Mouse (Mus musculus) midbrain, embryonic 14.5 days (tissue): ENCODE data around the gene Map2k6. TPM values are rescaled to one million over a fixed set of nuclear protein-coding genes. Genes with fewer than 3 reads are reported as not detected.
A peak's percentile ranks its signal among the peaks of the same experiment; 100 is the strongest.

Source experiments
- ATAC-seq: fragments of 200-750 bp; cut with Nextera tagmentation; 2 replicates; pipeline ENCODE4 v1.8.0; 2017; ENCODE audit warnings: moderate number of reproducible peaks, moderate library complexity; ENCODE audit not compliant: low FRiP score, low TSS enrichment
- DNase-seq: peaks from one replicate; pipeline ENCODE4 v3.0.0-alpha.2; 2015
- H3K27ac ChIP-seq: fragments of 300-500 bp; sonication (generic); replicated peaks from 2 replicates; pipeline ENCODE4 v1.5.1; 2014; ENCODE audit warnings: mild to moderate bottlenecking, low read depth, low read length, moderate library complexity
- H3K27me3 ChIP-seq: fragments of 300-500 bp; sonication (generic); 2 replicates; pipeline ENCODE4 v1.6.1; 2014; ENCODE audit warnings: low read length, control low read depth, mixed read lengths; ENCODE audit not compliant: control insufficient read depth, insufficient read depth
- H3K36me3 ChIP-seq: fragments of 300-500 bp; sonication (generic); 2 replicates; pipeline ENCODE4 v1.6.1; 2014; ENCODE audit warnings: low read length, control low read depth; ENCODE audit not compliant: control insufficient read depth, insufficient read depth
- H3K4me1 ChIP-seq: fragments of 300-500 bp; sonication (generic); 2 replicates; pipeline ENCODE4 v1.6.1; 2014; ENCODE audit warnings: mild to moderate bottlenecking, antibody characterized with exemption, low read length, control low read depth; ENCODE audit not compliant: control insufficient read depth, insufficient read depth
- H3K4me2 ChIP-seq: fragments of 300-500 bp; sonication (generic); 2 replicates; pipeline ENCODE4 v1.6.1; 2014; ENCODE audit warnings: mild to moderate bottlenecking, low read length, moderate library complexity
- H3K4me3 ChIP-seq: fragments of 300-500 bp; sonication (generic); replicated peaks from 2 replicates; pipeline ENCODE4 v1.5.1; 2014; ENCODE audit warnings: low read depth, low read length
- H3K9ac ChIP-seq: fragments of 300-500 bp; sonication (generic); replicated peaks from 2 replicates; pipeline ENCODE4 v1.6.1; 2014; ENCODE audit warnings: mild to moderate bottlenecking, low read length, moderate library complexity
- H3K9me3 ChIP-seq: fragments of 300-500 bp; sonication (generic); 2 replicates; pipeline ENCODE4 v1.6.1; 2016; ENCODE audit warnings: low read length, control low read depth, mixed read lengths; ENCODE audit not compliant: control insufficient read depth
- WGBS: fragments of 180-500 bp; shearing (Covaris S2); extraction: QIAGEN DNeasy Blood & Tissue Kit; methylation state at CpG from one replicate; pipeline ENCODE4 v1.1.7; 2014; 5-methylcytosine and 5-hydroxymethylcytosine counted together
- polyA plus RNA-seq: library from polyadenylated mRNA; unstranded; fragments of >200 nt; fragmentation: Nextera tagmentation; extraction: Ambion mirVana; gene quantifications from 2 replicates; pipeline ENCODE4 v1.2.1, GENCODE M21; 2014

Map2k6 gene
- polyA plus RNA-seq, 1 experiment from 2014 or later: 26.2 TPM

GRCm38 (mm10) chr11:110438135-110438534, 39.2 kb downstream of the Map2k6 start:
- WGBS: 90% methylated on average over 3 of the region's 3 CpGs
- no peak for ATAC-seq

DNA sequence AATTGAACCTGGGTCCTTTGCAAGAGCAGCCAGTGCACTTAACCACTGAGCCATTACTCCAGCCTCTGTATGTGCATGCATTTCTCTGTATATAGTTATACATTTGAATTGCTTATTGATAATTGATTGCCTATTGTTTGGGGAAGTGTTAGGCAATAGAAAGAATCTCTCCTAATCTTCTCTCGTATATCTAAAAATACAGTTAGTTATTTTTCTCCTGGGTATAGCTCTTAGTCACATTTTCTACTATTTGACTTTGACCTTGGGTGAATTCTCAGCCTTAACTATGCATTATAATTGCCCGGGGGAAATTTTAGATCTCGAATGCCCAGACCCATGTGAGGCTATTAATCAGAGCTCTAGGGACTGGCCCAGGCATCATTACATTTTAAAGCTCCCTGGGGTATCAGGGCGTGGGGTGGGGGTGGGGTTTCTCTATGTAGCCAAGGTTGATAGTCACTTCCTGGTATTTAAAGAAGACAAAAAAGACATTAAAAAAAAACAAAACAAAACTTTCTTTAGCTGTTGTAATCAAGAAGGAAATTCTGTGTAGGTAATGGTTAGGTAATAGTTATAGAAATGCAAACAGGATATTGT, 39.9 kb downstream of the Map2k6 start:
- ATAC-seq: no peak
- 0 out of 2 replicates have a peak, but pooled peaks cover 4% of the 10 kb centered on the region for H3K4me1 ChIP-seq
- no peak overlapping the region for H3K9ac ChIP-seq
- H3K27me3 ChIP-seq: no peaks in the 10 kb centered on the region
- no peaks in the 10 kb centered on the region for H3K9me3 ChIP-seq
- H3K27ac ChIP-seq: no peak overlapping the region
- H3K4me3 ChIP-seq: no peak overlapping the region
- H3K4me2 ChIP-seq: no peak overlapping the region
- no peak for DNase-seq
- WGBS: 66% methylated on average over 4 of the region's 4 CpGs
- H3K36me3 ChIP-seq: no peaks in the 10 kb centered on the region

More at GRCm38 (mm10) chr11:110438135-110438534, 39.2 kb downstream of the Map2k6 start:
- Histone ChIP-seq H3K27me3 (no peaks in the 10 kb centered on the region), H3K4me1 (0 out of 2 replicates have a peak, but pooled peaks cover 4% of the 10 kb centered on the region), H3K4me2 (no peak overlapping the region), H3K9ac (no peak overlapping the region), H3K36me3 (no peaks in the 10 kb centered on the region), H3K4me3 (no peak overlapping the region), H3K27ac (no peak overlapping the region), H3K9me3 (no peaks in the 10 kb centered on the region)
- DNase-seq: no peak

DNA sequence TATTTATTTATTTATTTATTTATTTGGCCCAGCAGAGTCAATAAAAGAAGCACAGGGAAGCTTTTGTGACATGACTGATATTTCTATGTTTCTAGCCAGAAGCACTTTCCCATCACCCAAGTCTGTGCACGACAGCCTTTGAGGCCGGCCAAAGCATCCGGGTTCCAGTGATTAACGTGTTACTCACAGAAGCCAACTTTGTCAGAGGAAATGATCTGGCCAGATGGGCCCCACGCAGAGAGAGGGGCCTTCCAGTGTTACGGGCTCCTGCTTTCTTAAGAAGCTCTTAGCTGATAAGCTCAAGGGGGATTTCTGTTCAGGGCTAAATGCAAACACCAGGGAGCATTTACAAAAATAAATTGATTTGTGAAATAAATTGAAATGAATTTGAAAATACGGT, 40.4 kb downstream of the Map2k6 start:
- ATAC-seq (no peak), DNase-seq (no peak)
- Histone ChIP-seq H3K4me3 (no peak overlapping the region), H3K27ac (no peak overlapping the region), H3K27me3 (no peaks in the 10 kb centered on the region), H3K4me2 (no peak overlapping the region), H3K9ac (no peak overlapping the region), H3K9me3 (no peaks in the 10 kb centered on the region), H3K4me1 (0 out of 2 replicates have a peak, but pooled peaks cover 4% of the 10 kb centered on the region), H3K36me3 (no peaks in the 10 kb centered on the region)
- WGBS: 65% methylated on average over 7 of the region's 7 CpGs

- H3K4me3 ChIP-seq: no peak overlapping the region
- no peak overlapping the region for H3K27ac ChIP-seq
- no peak overlapping the region for H3K4me2 ChIP-seq
- H3K36me3 ChIP-seq: no peaks in the 10 kb centered on the region
- H3K27me3 ChIP-seq: no peaks in the 10 kb centered on the region
- DNase-seq (no peak), ATAC-seq (no peak)
- WGBS: 88% methylated on average over 6 of the region's 6 CpGs
- H3K4me1 ChIP-seq: peaks cover 13% of the 10 kb centered on the region
- no peaks in the 10 kb centered on the region for H3K9me3 ChIP-seq
- no peak overlapping the region for H3K9ac ChIP-seq
Measured at GRCm38 (mm10) chr11:110444576-110444975, 45.7 kb downstream of the Map2k6 start.

GRCm38 (mm10) chr11:110448131-110448725, 49.3 kb downstream of the Map2k6 start:
- DNase-seq (peak; percentile 44), ATAC-seq (no peak)
- peak overlapping the region; percentile 47 for H3K4me2 ChIP-seq
- no peak overlapping the region for H3K27ac ChIP-seq
- 7% methylated on average over 7 of the region's 7 CpGs for WGBS
- H3K4me1 ChIP-seq: peaks cover 21% of the 10 kb centered on the region
- no peaks in the 10 kb centered on the region for H3K36me3 ChIP-seq
- H3K27me3 ChIP-seq: no peaks in the 10 kb centered on the region
- no peak overlapping the region; the same call in 1 of the 2 replicates for H3K4me3 ChIP-seq
- 0 out of 2 replicates have a peak overlapping the region, but pooled peaks have one; percentile 12 for H3K9ac ChIP-seq
- no peaks in the 10 kb centered on the region for H3K9me3 ChIP-seq

DNA sequence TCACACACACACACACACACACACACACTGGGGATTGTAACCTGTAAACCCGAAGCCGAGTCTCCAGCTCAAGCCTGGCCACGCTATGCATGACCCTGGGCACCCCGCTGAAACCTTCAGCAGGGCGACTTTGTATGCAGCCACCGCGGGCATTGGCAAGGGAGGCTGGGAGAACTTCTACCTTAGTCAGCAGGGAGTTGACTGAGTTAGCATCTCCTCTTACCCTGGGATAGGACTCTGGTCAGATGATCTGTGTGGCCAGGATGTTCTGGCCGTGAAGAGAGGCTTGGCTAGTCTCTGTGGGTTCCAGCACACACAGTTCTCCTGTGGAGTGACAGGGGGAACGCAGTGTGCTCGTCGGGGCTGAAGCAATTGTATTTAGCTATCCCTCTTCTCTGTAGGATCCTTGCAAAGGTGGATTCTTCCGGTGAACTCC, 49.8 kb downstream of the Map2k6 start:
- Histone ChIP-seq H3K9me3 (no peaks in the 10 kb centered on the region), H3K4me1 (peaks cover 21% of the 10 kb centered on the region), H3K27me3 (no peaks in the 10 kb centered on the region), H3K27ac (no peak overlapping the region), H3K9ac (0 out of 2 replicates have a peak overlapping the region, but pooled peaks have one; percentile 12), H3K36me3 (no peaks in the 10 kb centered on the region), H3K4me2 (peak overlapping the region; percentile 47), H3K4me3 (no peak overlapping the region; the same call in 1 of the 2 replicates)
- ATAC-seq (no peak), DNase-seq (no peak)
- 2% methylated on average over 12 of the region's 12 CpGs for WGBS

GRCm38 (mm10) chr11:110449183-110449582, 50.3 kb downstream of the Map2k6 start:
- WGBS: 9% methylated on average over 11 of the region's 11 CpGs
- peak; percentile 43 for DNase-seq

DNA sequence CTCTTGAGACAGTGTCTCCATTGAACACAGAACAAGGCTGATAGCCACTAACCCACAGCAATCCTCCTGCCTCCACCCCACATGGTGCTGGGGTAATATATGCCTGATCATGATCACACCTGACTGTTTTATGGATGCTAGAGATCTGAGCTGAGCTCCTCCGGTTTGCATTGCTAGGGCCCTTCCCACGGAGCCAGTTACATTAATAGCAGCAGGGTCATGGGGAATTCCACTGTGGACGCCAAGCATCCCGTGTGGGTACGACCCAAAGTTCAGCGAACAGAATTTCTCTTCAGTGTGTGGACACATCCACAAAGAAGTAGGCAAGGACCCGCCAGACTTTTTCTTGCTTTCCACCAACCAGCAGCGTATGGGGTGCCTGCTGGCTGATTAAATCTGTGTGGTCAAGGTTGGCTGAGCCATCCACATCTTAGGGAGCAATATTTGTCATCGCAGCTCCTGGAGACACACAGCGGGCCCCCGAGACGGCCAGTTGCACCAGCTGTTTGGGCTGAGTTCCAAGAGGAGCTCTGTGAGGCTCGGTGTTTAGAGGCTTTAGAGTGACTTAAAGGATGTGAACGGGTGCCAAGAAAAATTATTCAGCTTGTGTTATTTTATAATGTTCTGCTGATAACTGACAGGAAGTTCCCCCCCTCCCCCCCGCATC, 51.3 kb downstream of the Map2k6 start:
- 52% methylated on average over 15 of the region's 15 CpGs for whole genome bisulfite sequencing
- no peak overlapping the region for H3K4me2 ChIP-seq
- H3K27me3 ChIP-seq: no peaks in the 10 kb centered on the region

More at GRCm38 (mm10) chr11:110449183-110449582, 50.3 kb downstream of the Map2k6 start:
- ATAC-seq: no peak
- no peaks in the 10 kb centered on the region for H3K9me3 ChIP-seq
- H3K4me1 ChIP-seq: peaks cover 21% of the 10 kb centered on the region
- 0 out of 2 replicates have a peak overlapping the region, but pooled peaks have one; percentile 12 for H3K9ac ChIP-seq
- H3K27ac ChIP-seq: no peak overlapping the region
- H3K27me3 ChIP-seq: no peaks in the 10 kb centered on the region
- H3K4me2 ChIP-seq: peak overlapping the region; percentile 47
- H3K4me3 ChIP-seq: no peak overlapping the region; the same call in 1 of the 2 replicates
- H3K36me3 ChIP-seq: no peaks in the 10 kb centered on the region

More for the DNA sequence above, 51.3 kb downstream of the Map2k6 start:
- Histone ChIP-seq H3K9me3 (no peaks in the 10 kb centered on the region), H3K36me3 (no peaks in the 10 kb centered on the region), H3K4me1 (peaks cover 21% of the 10 kb centered on the region), H3K4me3 (no peak overlapping the region), H3K27ac (no peak overlapping the region), H3K9ac (no peak overlapping the region)
- DNase-seq (peak; percentile 65), ATAC-seq (no peak)
